Mouse (Mus musculus): ENCODE data around the gene Lrrc38. TPM values are rescaled to one million over a fixed set of nuclear protein-coding genes. Genes with fewer than 3 reads are reported as not detected.
"Not testable (repeated sequence)": the region's sequence is repeated elsewhere in the genome, so short reads cannot be mapped to it uniquely, and the experiment has no call there.

Gene Lrrc38
- under 1 TPM; 0.12 to 0.24 TPM for total RNA-seq (2021)
- long read RNA-seq, experiment 1, result 0 reads
- long read RNA-seq, experiment 2, result 0 reads

- intact Hi-C loops (cut with DNase I), result no loop called here
- DNase-seq, result peak in 1 of 2 experiments; percentile 6
Measured at GRCm38 (mm10) chr4:143349484-143349906, at the start of gene Lrrc38. Gene Lrrc38, plus strand, starts transcription at chr4:143349757.

GRCm38 (mm10) chr4:143300113-143300688 lies 49.4 kb upstream of the Lrrc38 start:
- DNase-seq, result no peak

DNA sequence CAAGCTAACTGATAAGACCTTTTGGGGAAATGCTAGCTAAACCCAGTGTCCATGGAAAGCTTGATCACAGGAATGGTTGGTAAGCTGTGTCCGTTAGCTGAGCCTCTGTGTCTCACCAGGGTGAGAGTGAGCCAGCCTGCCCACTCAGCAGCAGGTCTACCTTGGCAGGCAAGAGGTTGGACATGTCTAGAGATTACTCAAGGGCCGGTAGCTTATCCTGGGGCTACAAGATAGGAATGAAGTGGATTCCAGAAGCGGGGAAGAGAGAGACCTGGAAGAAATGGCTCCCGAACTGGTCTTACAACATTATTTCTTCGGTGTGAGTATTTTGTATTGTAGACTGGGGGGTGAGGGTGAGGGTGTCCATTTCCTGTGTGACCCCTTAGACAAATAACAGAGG lies 48.5 kb upstream of the Lrrc38 start:
- no peak for DNase-seq
- intact Hi-C loops (cut with DNase I), result no loop called here

More at GRCm38 (mm10) chr4:143300113-143300688, 49.4 kb upstream of the Lrrc38 start:
- intact Hi-C loops (cut with DNase I), result no loop called here

DNA sequence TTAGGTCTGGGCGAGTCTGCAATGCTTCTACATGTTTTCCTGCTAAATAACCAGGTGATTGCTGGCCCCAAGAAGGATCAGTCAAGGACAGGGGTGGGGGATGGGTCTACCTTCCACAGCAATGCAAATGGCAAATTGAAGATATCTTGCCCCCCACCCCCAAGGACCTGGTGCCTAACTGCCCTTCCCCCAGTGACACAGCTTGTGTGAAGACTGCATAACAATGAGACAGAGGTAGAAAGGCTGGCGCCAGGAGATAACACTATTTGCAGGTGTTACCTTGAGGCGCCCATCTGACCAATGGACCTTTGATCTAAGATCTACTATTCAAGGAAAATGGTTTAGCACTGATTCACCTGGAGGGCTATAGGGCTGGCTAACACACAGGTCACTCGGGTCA lies 47.7 kb upstream of the Lrrc38 start:
- no peak for DNase-seq
- intact Hi-C loops (cut with DNase I), result no loop called here

DNA sequence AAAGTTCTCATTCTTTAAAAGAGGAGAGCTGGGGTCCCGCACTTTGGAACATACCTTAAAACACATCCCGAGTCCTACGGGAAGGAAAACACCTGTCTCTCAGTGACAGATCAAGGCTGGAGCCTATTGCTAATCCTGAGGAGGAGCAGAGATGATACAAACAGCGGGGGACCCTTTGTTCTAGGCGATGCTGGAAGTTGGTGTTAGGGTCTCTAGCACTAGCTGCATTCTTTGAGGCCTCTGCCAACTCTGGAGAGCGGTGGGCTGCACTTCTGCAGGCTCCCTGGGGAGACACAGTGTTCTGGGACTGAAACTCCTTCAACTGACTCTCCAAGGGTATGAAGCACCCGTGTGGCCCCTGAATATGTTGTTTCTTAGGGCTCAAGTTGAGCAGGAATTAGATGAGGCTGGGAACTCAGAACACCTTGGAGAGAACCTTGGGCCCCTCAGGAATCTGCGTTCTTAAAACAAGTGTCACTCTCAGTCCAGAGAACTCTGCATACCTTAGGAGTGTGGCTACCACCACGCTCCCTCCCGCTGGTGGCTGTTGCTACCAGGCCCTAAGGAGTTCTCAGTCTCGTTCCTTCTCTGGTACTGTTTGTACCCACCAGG lies 47.2 kb upstream of the Lrrc38 start:
- intact Hi-C loops (cut with DNase I), result no loop called here
- DNase-seq, result no peak

DNA sequence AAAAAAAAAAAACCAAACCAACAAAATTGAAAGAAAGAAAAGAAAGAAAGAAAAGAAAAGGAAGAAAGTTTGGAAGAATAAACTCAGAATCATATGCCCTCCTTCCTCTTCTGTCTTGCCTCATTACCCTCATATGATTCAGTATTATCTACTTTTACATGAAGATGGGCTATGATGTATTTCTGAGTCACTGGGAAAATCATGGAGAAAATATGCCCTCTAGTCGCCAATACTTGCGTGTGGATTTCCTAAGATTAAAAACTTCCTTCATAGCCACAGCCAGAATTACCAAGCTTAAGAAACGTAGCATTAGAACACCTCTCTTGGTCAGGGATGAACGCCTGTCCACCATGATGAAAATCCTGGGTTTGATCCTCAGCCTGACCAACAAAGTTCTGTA lies 44.5 kb upstream of the Lrrc38 start:
- DNase-seq, result no peak
- intact Hi-C loops (cut with DNase I), result no loop called here

GRCm38 (mm10) chr4:143305987-143306772 lies 43.4 kb upstream of the Lrrc38 start:
- intact Hi-C loops (cut with DNase I), result no loop called here
- no peak for DNase-seq

DNA sequence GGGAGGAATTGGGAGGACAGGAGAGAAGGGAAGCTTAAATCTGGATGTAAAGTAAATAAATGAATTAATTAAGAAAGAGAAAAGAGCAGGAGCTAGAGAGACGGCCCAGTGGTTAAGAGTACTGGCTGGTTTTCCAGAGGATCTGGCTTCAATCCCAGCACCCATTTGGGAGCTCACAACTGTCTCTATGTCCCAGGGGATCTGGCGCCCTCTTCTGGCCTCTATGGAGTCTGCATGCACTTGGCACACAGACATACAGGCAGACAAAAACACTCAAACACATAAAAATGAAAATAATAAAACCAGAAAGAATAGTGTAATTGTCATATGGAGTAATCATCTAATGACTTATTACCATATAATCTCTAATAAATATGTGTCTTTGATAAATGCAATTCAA lies 38.2 kb upstream of the Lrrc38 start:
- peak; percentile 22 to 33 for DNase-seq
- intact Hi-C loops (cut with DNase I), result no loop called here

DNA sequence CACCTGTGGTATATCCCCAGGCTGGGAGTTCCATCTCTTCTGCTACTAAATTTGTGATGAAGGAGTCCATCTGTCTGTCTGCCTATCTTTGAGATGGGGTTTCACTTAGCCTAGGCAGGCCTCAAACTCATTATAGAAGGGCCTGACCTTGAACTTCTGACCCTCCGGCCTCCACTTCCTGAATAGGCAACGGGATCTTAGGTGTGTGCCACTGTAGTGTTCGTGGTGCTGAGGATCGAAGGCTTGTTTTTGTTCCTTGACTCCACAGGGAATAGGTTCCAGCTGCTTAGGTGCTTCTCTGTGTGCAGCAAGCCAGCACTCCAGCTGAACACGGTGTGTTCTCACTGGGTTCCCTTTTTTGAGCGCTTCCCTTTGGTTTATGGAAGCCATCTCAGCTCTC lies 36.3 kb upstream of the Lrrc38 start:
- DNase-seq, result no peak
- intact Hi-C loops (cut with DNase I), result no loop called here

GRCm38 (mm10) chr4:143324176-143324924 lies 25.2 kb upstream of the Lrrc38 start:
- DNase-seq, result no peak
- intact Hi-C loops (cut with DNase I), result no loop called here

GRCm38 (mm10) chr4:143324925-143325624 lies 24.5 kb upstream of the Lrrc38 start:
- intact Hi-C loops (cut with DNase I), result loop anchor here (1.0 kb wide), 1 partner anchor 55 kb away; no protein-coding TSS in a partner anchor
- DNase-seq, result no peak

GRCm38 (mm10) chr4:143325625-143325941 lies 24.0 kb upstream of the Lrrc38 start:
- intact Hi-C loops (cut with DNase I), result loop anchor here (1.0 kb wide), 1 partner anchor 55 kb away; no protein-coding TSS in a partner anchor
- peak; percentile 75 to 87 for DNase-seq

GRCm38 (mm10) chr4:143330566-143330965 lies 19.0 kb upstream of the Lrrc38 start:
- intact Hi-C loops (cut with DNase I), result no loop called here
- peak in 1 of 2 experiments; percentile 26 for DNase-seq

- DNase-seq, result no peak
- intact Hi-C loops (cut with DNase I), result no loop called here
Measured at GRCm38 (mm10) chr4:143331787-143332186, 17.8 kb upstream of the Lrrc38 start.

- intact Hi-C loops (cut with DNase I), result no loop called here
- DNase-seq, result no peak
Measured at GRCm38 (mm10) chr4:143334145-143334544, 15.4 kb upstream of the Lrrc38 start.

DNA sequence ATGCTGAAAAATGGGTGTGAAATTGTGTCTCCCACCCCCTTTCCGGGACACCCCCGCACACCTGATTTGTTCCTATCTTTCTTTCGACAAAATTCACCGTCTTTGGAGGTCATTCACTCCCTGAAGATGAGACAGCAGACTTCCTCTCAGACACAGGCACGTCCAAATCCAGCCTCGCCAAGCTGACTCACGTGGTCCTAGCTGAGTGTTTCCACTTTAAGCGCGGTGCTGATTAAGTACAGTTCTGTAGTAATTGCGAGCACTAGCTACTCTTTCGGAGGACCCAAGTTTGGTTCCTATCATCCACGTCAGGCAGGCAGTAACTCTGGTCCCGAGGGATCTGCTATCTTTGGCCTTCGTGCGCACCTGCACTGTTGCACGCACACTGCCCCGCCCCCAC lies 14.6 kb upstream of the Lrrc38 start:
- DNase-seq, result no peak
- intact Hi-C loops (cut with DNase I), result no loop called here

- intact Hi-C loops (cut with DNase I), result no loop called here
- DNase-seq, result no peak
Measured at GRCm38 (mm10) chr4:143336096-143336495, 13.5 kb upstream of the Lrrc38 start.

DNA sequence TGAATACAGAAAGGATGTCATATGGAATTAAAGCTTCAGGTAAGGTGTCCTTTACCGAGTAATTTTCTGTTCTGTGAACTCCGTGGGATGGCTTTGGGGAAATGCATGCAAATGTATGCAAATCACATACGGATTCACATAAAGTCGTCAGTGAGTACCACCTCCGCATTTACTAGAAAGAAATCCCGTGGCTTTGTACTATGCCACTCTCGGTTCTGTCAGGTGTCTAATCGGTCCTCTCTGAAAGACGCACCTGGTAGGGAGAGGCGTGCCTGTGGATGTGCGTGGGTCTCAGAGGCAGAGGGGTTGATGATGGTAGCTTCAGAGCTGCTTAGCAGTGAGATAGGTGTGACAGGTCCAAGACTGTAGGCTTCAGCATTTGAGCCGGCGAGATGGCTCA lies 9.7 kb upstream of the Lrrc38 start:
- DNase-seq, result no peak
- intact Hi-C loops (cut with DNase I), result no loop called here

- intact Hi-C loops (cut with DNase I), result no loop called here
- no peak for DNase-seq
Measured at GRCm38 (mm10) chr4:143341470-143341869, 8.1 kb upstream of the Lrrc38 start.

GRCm38 (mm10) chr4:143345491-143345890 lies 4.1 kb upstream of the Lrrc38 start:
- DNase-seq; intact Hi-C loops (cut with DNase I): not testable (repeated sequence)
